Mouse (Mus musculus) thymus, adult 18-20 months (tissue): ENCODE measurements around the gene Plcd1.
A peak's percentile ranks its signal among the peaks of the same experiment; 100 is the strongest.

Experiments used
- DNase-seq, 2 experiments: peaks; one replicate each; pipeline ENCODE4 v3.0.0; 2022; ENCODE audit warnings: mixed read lengths in 2 of 2

Plcd1 gene

DNA sequence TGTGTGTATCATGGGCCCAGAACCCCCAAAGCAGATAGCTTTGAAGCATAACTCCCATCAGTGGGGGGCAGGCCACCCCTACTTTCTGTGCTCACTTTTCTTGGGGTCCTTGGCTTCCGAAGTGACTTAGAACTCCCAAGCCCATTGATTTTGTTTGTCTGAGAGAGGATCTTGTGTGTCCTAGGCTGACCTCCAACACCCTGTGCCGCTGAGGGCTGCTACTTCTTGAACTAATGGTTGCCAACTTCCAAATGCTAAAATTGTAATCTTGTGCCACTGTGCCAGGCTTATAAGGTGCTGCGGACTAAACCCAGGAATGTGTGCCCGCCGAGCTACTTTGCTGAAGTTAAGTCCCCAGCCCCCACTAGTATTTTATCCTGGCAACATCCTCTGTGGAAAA is 2.8 kb downstream of the Plcd1 start:
- DNase-seq = no peak

DNA sequence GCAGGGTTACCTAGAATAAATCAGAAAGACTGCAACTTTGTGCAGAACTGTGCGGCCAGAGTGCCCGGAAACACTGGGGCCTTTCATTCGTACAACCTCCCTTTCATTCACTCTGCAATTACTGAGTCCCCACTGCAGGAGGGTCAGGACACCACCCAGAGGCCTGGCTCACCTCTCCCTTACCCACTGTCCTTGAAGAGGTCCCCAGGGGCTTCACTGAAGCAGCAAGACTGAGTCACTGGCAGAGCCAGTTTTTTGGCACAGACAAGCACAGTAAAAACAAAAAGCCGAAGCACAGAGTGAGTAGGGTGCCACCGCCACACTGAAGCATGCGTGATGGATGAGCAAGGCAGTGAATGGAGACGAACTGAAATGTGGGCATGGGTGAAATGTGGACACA is 3.9 kb downstream of the Plcd1 start:
- DNase-seq = no peak

DNA sequence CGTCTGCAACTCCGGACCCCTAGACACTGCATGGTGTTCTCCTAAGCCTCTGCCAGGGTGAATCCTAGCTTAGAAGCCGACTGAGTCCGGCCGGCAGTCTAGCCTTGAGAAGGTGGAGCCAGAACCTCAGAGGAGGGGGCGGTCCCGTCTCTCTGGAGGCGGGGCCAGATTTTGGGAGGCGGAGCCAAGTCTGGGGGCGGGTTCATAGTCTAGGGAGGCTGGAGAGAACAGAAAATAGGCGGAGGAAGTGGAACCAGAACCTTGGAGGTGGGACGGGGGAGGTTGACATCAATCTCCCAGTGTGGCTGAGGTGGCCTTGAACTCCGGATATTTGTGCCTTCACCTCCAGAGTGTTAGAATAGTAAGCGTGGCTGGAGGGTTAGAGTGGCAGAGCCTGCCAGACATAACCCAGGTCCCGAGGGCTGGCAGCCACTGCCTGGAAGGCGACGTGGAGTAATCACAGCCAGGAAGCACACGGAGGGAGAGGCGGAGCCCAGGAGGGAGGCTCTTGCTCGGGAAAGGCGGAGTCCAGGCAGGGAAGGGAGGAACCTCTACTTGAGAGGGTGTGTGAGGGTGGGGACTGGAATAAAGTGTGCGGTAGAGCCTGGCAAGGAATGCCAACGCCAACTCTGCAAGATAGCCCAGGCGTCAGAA is 5.0 kb downstream of the Plcd1 start:
- DNase-seq = peak; percentile 32 to 38

DNA sequence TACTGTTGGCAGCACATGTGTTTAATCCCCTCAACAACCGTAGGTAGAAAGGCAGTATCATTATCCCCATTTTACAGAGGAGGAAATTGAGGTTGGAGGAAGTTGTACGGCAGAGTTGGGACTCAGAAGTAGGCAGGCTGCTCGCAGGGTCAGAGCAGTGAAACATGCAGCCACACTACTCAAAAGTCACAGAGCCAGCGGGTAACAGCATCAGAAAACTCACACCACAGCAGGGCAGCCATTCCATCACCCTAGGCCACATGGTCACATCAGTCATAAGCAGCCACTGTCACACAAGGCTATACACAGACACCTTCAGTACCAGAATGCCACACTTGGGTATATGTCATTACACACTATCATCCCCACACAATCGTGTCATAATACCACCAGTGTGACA is 6.0 kb downstream of the Plcd1 start:
- no peak for DNase-seq

DNA sequence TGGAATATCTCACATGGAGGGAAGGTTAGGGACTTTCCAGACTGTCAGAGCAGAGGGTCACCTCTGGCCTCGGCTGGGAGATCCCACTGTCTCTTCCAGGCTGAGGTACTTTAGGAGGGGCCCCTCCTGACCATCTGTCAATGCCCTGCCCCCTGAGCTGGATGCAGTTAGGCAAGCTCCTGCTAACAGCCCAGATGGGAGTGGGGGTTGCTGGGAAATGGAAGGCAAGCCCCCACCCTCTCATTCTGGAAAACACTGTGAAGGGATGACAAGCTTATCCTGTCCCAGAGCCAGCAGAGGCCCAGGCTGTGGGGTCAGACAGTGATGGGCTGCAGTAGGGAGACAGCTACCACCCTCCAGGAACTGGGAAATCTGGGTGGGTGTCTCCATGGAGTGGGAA is 6.9 kb downstream of the Plcd1 start:
- no peak for DNase-seq

DNA sequence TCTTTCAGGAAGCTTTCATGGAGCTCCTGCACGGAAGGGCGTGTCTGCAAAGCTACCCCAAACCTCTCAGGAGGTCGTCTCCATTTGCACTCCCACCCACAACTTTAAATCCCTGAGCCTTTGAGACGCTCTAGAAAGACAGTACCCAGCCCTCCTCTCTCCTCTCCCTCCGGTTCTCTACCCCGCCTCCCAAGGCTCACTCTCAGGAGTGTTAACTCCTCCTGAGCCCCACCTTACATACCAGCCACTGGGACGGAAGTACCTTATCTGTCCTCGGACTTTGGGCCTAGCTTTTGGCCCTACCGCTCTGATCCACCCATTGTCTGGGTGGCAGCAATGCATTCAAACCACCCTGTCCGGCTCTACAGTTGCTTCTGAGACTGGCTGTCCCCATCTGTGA is 9.3 kb downstream of the Plcd1 start:
- no peak for DNase-seq

DNA sequence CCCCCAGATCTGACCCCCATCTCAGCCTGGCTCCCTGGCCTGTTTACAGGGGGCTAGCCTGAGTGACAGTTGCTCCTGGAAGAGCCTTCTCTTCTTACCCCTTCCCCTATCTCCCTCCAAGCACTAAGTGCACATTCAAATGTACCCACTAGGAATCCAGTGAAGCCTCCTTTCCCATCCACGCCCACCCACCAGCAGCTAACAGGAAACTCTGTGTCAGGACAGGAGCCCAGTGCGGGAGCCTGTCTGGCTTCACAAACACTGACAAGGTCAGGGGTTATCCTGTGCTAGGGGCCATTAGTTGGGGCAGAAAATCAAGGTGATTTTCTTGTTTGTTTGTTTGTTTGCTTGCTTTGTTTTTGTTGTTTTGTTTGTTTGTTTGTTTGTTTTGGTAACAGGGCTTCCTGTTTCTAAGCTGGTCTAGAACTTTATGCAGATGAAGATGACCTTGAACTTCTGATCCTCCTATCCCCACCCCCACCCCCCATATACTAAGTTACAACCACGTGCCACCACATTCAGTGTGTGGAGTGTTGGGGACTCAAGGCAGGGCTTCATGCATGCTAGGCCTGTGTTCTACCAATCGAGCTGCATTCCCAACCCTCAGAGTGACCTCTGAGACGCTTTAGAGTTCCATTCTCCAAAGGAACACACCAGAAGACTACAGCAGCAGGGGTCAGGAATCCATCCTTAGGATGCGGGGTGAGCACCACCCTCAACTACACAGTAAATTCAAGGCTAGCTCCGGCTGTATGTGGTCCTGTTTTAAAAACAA is 10.5 kb downstream of the Plcd1 start:
- DNase-seq = no peak

DNA sequence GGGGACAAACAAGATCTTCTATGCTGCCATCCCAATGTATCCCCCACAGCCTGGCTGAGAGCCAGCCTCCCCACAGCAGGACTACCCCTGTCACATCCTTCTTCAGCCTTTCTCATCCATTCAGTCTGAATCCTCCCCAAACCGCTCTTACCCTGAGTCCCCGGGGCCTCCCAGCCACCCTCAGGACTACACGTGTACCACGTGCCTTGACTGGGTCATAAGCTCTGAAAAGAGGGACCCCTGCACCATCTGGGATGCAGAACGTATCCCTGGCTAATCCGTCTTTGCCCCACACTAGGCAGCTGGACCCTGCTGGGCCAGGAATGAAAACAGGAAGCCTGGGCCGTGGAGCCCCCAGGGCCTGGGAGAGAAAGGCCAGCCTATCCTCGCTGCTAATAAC is 11.3 kb downstream of the Plcd1 start:
- DNase-seq = no peak

DNA sequence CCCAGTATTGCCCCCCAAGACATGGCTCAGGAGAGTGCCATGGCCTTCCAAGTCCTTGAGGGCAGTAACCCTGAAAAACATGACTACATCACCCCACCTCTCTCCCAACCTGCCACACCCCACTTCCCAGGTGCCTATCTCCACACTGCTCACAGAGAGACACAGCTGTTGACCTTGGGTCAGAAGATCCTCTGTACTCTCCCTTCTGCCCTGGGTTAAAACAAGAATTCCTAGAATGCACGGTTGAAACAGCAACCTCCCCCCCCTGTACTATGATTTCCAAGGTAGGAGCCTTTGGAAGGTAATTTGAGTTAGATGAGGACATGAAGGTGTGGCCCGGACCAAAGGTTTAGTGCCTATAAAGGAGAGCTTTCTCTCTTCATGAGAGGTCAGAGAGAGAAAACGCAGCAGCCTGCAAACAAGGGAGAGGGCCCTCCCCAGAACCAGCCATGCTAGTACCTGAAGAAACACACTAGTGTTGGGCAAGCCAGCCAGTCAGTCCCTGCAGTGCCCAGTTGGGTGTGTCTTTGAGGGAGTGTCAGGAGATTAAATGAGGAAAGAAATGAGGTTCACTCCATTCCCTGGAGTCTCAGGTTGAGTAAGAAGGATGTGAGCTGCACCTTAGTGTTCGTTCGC is 13.1 kb downstream of the Plcd1 start:
- no peak for DNase-seq

DNA sequence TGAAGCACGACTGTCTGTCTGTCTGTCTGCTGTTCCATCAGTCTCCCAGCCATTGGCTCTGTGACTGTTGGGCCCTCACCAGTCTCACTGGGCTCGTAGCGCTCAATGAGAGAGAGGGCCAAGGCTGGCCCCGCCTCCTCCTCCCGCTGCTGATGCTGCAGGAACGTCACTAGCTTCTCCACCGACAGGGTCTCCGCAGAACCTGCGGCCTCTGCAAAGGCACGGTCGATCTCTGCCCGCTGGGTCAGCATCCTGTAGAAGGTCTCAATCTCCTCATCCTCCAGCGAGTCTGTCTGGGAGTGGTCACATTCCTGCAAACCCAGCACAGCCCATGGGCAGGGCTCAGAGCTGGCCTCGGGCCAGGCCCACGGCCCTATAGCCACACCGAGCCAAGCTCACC is 17.6 kb downstream of the Plcd1 start:
- no peak for DNase-seq

DNA sequence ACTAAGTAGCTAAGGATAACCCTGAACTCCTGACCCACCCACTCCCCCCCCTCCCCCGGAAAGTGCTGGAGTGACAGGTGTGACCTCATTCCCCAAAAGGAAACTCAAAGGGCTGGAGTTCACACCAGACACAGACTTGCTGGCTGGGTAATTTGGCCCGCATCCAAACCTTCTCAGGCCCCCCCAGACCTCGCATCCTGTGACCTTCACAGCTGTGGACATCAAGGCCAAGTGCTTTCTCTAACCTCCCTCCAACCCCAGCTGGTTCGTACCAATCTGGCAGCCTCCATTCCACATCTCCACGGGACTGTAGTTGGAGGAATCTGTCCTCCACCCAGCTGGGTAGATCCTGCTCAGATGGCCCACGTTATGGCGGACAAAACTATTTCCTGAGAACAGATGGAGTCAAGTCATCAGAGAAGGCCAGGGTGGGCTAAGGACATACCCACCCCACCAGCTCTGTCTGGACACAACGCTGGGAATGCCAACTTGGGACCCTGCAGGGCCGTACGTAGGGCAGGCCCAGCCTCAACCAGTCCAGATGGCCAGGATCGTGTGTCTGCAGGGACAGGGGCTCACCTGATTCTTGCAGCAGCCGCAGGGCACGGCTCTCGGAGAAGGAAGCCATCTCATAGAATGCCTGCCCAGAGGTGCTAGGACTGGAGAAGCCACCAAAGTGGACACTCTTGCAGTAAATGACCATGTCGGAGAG is 20.0 kb downstream of the Plcd1 start:
- no peak for DNase-seq

DNA sequence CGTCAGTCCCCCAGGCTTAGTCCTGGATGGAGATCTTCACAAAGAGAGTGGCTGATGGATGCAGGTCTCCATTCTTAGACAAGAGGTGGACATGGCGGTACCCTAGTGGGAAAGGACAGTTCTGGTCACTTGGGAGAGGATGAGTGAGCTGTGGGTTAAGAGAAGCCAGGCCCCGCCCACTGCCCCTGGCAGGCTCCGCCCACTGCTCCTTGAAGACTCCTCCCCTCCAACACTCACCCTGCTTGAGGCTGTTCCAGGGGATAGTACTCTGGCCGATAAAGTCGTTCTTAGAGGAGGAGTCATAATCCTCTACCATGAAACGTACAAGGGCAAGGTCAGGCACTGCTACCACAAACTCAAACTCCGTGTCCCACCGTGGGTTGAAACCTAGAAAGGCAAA is 21.5 kb downstream of the Plcd1 start:
- DNase-seq = no peak

DNA sequence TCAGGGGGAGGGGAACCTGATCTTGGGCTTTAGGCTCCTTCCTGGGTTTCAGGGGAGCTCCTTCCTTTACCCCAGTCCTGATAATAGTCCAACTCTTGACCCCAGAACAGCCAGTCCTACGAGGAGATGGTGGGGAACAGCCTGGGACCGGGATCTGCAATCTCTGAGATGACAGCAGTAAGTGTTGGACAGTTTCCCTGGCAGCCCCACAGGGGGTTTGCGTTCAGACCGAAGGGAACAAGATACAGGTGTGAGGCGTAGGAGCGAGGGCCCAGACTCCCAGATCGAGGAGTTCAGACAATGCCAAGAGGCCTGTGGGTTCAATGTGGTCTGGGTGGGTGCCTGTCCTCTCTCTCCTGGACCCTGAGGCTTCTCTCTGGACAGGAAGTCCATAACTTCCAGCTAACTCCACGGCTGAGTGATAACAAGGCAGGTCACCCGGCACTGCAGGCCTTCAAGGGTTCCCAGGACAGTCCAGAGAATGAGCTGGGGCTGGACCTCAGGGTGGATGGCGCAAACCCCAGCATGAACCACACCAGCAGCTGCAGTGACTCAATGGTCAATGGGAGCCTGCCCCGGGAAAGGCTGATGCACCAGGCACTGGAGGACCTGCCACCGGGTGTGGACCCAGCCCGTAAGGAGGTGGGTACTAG is 23.0 kb downstream of the Plcd1 start:
- no peak for DNase-seq

DNA sequence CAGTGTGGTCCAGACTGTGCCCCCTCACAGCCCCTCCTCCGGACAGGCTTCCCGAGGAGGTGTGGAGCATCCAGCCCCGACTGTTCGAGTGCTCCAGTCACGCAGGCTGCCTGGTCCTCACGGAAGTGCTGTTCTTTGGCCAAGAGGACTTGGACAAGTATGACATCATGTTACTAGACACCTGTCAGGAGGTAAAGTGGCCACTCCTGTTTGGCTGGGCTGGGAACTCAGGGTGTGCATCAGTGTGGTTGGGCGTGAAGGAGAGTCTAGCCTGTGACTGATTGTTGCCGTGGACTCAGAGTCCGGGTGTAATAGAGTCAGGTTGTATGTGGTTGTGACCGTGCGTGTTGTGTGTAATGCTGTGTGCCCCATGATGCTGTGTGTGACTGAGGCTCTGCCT is 25.0 kb downstream of the Plcd1 start:
- no peak for DNase-seq

DNA sequence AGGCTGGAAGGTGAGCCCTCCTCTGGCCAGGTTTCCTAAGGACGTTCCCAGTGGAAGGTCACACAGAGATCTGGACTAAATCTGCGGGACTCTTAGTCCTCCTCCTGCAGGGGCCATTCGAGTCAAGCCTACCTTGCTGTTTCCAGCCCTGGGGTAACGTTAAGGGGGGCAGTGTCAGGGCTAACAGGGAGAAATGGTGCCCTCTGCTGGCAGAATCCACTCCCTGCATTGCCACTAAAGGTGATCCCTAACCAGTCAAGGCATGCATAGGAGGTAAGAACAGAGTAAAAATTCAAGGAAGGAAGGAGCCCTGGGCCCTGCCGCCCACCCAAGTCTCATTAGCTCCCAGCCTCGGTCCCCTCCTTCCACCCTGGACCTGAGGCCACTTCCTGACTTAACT is 25.7 kb downstream of the Plcd1 start:
- DNase-seq = peak; percentile 38 to 42

DNA sequence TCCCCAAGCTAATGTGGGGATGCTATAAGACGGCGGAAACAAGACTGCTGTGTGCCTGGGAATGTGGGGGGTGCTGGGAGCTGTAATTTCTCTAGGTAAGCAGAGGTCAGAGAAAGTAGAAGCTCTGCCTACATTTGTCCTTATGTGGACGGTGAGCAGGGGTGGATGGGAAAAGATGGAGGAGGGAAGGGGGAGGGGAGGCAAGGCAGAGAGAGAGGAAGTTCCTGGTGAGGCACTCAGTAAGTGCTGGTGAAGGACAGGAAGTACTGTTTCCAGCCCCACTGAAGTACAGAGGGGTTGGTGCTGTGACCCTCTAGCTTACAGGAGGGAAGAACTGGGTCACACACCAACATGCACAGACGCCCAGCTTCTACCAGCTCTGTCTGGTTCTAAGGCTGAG is 29.0 kb downstream of the Plcd1 start:
- no peak for DNase-seq

DNA sequence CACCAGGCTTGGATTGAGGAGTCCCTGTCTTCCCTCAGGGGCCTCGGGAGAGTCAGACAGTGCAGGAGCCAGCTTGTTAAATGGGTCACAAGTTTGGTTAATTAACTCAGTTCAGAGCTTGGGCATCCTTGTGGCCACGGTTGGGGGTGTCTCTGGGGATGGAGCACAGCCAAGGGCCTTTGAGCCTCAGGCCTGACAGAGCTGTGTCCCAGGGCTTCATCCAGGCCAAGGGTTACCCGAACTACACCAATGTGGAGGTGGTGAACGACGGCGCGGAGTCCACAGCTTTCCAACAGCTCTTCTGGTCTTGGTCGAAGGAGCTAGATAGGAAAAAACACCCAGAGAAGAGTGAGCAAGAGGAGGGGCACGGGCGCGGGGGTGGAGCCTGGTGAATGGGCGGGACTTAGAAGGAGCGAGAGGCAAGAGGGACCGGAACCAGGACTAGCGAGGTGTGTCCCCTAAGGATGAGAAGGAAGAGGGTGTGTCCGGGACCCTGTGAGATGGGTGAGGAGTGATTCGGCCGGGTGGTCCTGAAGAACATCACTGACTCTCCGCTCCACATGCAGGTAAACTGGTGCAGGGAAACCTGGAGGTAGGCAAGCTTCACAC is 30.2 kb downstream of the Plcd1 start:
- no peak for DNase-seq

DNA sequence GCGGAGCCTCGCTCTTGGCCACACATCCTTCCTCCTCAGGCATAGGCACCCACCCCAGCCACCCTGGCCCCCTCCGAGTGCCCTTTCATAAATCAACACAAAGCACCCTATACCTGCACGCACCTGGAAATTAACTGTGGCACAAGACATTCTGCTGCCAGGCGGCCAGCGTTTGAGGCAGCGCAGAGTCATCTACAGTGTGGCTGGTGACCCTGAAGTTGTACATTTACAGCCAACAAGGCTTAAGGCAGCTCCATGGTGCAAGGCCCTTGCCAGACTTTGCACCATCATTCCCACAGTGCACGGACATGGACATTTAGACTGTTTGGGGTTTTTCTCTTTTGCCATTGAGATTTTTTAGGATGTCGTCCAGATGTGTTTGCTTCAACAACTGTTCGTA is 32.6 kb downstream of the Plcd1 start:
- DNase-seq = no peak

DNA sequence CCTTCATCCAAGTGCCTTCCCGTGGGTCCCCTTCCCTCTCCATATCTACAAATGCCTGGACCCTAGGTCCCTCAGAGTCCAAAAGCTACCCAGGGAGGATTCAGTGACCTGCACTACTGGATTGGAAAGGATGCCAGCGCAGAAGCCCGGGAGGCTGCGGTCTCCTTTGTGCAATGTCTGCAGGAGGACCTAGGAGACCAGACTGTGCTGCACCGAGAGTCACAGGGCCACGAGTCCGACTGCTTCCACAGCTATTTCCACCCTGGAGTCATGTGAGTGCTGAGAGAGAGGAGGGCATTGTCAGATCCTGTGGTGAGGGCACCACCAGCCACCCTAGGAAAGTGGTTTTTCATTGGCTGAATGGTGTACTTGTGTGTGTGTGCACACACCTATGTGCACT is 35.1 kb downstream of the Plcd1 start:
- DNase-seq = no peak

DNA sequence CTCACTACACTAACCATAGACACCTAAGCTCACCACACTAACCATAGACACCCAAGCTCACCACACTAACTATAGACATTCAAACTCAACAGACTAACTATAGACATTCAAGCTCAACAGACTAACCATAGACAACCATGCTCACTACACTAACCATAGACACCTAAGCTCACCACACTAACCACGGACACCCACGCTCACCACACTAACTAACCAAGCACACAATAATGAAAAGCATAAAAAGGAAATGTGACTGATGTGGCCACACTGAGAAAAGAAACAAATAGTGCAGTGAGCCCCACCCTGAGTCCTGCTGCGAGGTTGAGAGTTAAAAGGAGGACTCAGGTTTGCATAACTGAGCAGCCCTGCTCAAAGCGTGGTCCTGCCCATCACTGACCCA is 38.0 kb downstream of the Plcd1 start:
- DNase-seq = no peak

DNA sequence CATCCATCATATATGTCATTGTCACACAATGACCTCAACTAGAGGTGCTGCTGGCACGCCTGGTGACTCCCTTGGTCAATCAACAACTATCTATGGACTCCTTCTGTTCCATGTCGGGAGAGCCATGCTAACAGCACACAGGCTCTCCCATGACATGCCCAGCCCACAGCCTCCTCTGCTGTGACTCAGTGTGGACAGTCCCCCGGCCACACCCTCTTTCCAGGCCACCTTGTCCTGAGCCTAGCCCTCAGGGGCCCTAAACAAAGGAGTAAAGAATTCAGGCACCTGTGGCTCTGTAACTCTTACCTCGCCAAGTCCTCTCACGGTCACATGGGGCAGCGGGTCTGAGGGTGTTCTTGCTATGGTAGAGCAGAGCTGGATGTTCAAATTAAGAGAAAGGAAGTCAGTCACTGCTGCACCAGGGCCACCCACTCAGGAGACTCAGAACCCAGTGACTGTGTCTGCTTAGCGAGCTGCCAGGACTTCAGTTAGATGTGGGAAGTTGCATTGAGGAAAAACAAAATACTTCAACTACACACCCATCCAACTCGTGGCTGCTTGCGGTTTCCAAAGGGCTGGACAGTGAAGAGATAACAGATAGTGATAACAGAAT is 39.2 kb downstream of the Plcd1 start:
- no peak for DNase-seq
